Mouse (Mus musculus) forebrain, postnatal 0 days (tissue): ENCODE data around the gene Max. TPM values are rescaled to one million over a fixed set of nuclear protein-coding genes. Genes with fewer than 3 reads are reported as not detected.

Experiments
- ATAC-seq: fragments of 200-750 bp; cut with Nextera tagmentation; 2 replicates; pipeline ENCODE4 v1.8.0; 2017; ENCODE audit warnings: mild to moderate bottlenecking, moderate library complexity
- DNase-seq: peaks from one replicate; pipeline ENCODE4 v3.0.0-alpha.2; 2015
- H3K27ac ChIP-seq: fragments of 300-500 bp; sonication (generic); 2 replicates; pipeline ENCODE4 v1.5.1; 2014; ENCODE audit warnings: low read depth, mild to moderate bottlenecking, antibody characterized with exemption, low read length, moderate library complexity, mixed read lengths
- H3K27me3 ChIP-seq: fragments of 300-500 bp; sonication (generic); 2 replicates; pipeline ENCODE4 v1.6.1; 2014; ENCODE audit warnings: mild to moderate bottlenecking, low read length, mixed read lengths; ENCODE audit not compliant: insufficient read depth
- H3K36me3 ChIP-seq: fragments of 300-500 bp; sonication (generic); 2 replicates; pipeline ENCODE4 v1.6.1; 2014; ENCODE audit warnings: mild to moderate bottlenecking, moderate library complexity; ENCODE audit not compliant: insufficient read depth
- H3K4me1 ChIP-seq: fragments of 300-500 bp; sonication (generic); 2 replicates; pipeline ENCODE4 v1.6.1; 2014; ENCODE audit warnings: antibody characterized with exemption; ENCODE audit not compliant: insufficient read depth
- H3K4me2 ChIP-seq: fragments of 300-500 bp; sonication (generic); 2 replicates; pipeline ENCODE4 v1.6.1; 2014; ENCODE audit warnings: low read depth, mild to moderate bottlenecking, moderate library complexity
- H3K4me3 ChIP-seq: fragments of 300-500 bp; sonication (generic); 2 replicates; pipeline ENCODE4 v1.5.1; 2014; ENCODE audit warnings: low read depth, low read length, mixed read lengths
- H3K9ac ChIP-seq: fragments of 300-500 bp; sonication (generic); 2 replicates; pipeline ENCODE4 v1.6.1; 2014; ENCODE audit warnings: mild to moderate bottlenecking
- H3K9me3 ChIP-seq: fragments of 300-500 bp; sonication (generic); 2 replicates; pipeline ENCODE4 v1.6.1; 2016; ENCODE audit warnings: low read length
- CTCF ChIP-seq: sonication (generic); IDR thresholded peaks from 2 replicates; pipeline ENCODE4 v1.5.1; 2016; ENCODE audit warnings: antibody characterized with exemption, control low read depth, low read depth
- WGBS: fragments of 180-500 bp; shearing (Covaris S2); extraction: QIAGEN DNeasy Blood & Tissue Kit; methylation state at CpG from one replicate; pipeline ENCODE4 v1.1.7; 2014; 5-methylcytosine and 5-hydroxymethylcytosine counted together
- polyA plus RNA-seq: library from polyadenylated mRNA; unstranded; fragments of >200 nt; fragmentation: Nextera tagmentation; extraction: Ambion mirVana; gene quantifications from 2 replicates; pipeline ENCODE4 v1.2.1, GENCODE M21; 2015
- total RNA-seq: library from RNA; depleted of rRNA; stranded (reverse); fragments of >200 nt; gene quantifications from 2 replicates; pipeline ENCODE4 v1.2.3, GENCODE M21; 2014

The Max gene
- total and polyA plus RNA-seq, 2 experiments from 2014 or later: 14.6 to 56.0 TPM

DNA sequence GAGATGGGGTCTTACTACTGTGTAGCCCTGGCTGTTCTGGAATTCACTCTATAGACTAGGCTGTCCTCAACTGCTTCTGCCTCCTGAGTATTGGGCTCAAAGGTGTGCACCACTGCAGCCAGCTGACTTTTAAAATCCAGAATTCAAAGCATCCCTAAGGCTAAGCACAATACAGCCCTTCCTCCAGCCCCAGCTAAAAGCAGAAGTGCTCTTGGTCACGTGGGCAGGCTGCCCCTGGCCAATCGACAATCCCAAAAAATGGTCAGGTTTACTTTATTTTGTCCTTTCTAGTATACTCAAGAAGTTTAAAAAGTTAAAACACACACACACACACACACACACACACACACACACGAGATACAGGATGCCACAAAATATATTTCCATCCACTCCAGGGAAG is 19.0 kb downstream of the Max start:
- no peak for ATAC-seq

GRCm38 (mm10) chr12:76942476-76942875 is 19.5 kb downstream of the Max start:
- no peak for TF ChIP-seq CTCF
- no peak overlapping the region for H3K4me2 ChIP-seq
- no peak for DNase-seq
- 87% methylated on average over 2 of the region's 2 CpGs for WGBS
- H3K36me3 ChIP-seq: peaks cover 87% of the 10 kb centered on the region
- ATAC-seq: no peak
- no peak overlapping the region for H3K4me3 ChIP-seq
- no peak overlapping the region for H3K27ac ChIP-seq
- H3K27me3 ChIP-seq: no peaks in the 10 kb centered on the region
- no peaks in the 10 kb centered on the region for H3K9me3 ChIP-seq
- no peaks in the 10 kb centered on the region for H3K4me1 ChIP-seq
- no peak overlapping the region for H3K9ac ChIP-seq

More for the DNA sequence above, 19.0 kb downstream of the Max start:
- DNase-seq: no peak
- no peak for TF ChIP-seq CTCF
- Histone ChIP-seq H3K4me3 (no peak overlapping the region), H3K4me1 (no peaks in the 10 kb centered on the region), H3K9me3 (no peaks in the 10 kb centered on the region), H3K36me3 (peaks cover 88% of the 10 kb centered on the region), H3K27me3 (no peaks in the 10 kb centered on the region), H3K9ac (no peak overlapping the region), H3K4me2 (no peak overlapping the region), H3K27ac (no peak overlapping the region)
- 84% methylated on average over 3 of the region's 3 CpGs for whole genome bisulfite sequencing

DNA sequence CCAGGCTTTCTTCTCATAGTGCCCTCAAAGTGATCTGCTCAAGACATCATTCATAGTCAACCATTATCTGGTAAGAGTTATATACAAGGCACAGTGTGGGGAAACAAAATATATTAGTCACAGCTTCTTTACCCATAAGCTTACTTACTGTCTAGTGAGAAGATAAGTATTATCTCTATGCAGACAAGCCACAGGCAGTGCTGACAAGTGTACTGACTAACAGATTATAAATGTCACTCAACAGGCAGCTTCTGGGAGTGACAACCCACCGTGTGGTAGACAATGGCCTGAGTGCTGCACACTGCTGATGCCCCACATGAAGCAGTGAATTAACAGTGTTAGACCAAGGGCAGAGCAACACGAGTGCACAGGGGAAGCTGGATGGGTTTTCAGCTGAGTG is 20.5 kb downstream of the Max start:
- Histone ChIP-seq H3K9me3 (no peaks in the 10 kb centered on the region), H3K36me3 (peaks cover 93% of the 10 kb centered on the region), H3K4me1 (no peaks in the 10 kb centered on the region), H3K4me3 (no peak overlapping the region), H3K27me3 (no peaks in the 10 kb centered on the region), H3K9ac (no peak overlapping the region), H3K27ac (no peak overlapping the region), H3K4me2 (no peak overlapping the region)
- ATAC-seq (no peak), DNase-seq (no peak)
- no peak for TF ChIP-seq CTCF
- 60% methylated on average over 2 of the region's 2 CpGs for WGBS

DNA sequence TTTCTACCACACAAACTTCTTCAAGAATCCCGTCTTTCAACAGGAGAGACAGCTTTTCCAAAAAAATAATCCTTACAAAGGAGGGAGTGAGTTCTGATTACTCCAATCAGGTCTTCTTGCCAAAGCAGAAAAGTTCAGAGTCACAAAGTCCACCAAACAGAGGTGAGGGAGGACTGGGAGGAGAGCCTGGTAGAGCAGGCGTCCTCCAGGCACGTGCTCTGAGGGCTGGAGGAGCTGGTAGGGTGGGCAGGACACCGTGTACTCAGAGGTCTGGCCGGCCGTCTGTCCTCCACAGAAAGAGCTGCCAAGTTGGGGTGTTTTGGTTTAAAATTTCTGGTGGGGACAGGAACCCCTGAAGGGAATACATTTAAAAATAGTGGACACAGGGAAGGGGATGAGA is 24.0 kb downstream of the Max start:
- TF ChIP-seq CTCF: no peak
- Histone ChIP-seq H3K9me3 (no peaks in the 10 kb centered on the region), H3K4me2 (no peak overlapping the region), H3K36me3 (peaks cover 64% of the 10 kb centered on the region), H3K4me1 (no peaks in the 10 kb centered on the region), H3K27me3 (no peaks in the 10 kb centered on the region), H3K4me3 (no peak overlapping the region), H3K9ac (no peak overlapping the region), H3K27ac (no peak overlapping the region)
- no peak for DNase-seq
- WGBS: 90% methylated on average over 6 of the region's 6 CpGs
- ATAC-seq: no peak

DNA sequence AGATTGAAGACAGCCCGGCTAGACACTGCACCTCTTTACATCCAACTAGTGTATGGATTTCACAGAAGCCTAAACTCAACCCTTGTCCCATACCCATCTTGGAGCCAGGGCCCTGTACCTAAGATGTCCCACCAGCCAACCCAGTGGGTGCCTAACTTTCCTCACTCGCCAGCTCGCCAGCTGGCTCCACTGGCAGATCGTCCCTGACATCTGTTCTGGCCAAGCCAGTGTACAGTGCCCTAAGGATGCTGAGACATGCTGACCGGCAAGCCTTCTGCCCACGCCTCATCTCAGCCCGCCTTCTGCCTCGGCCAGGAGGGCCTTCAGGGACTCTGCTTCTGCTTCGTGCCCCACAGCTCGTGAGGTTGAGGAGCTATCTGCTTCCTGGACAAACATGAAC is 25.8 kb downstream of the Max start:
- H3K4me3 ChIP-seq: no peak overlapping the region
- no peak overlapping the region for H3K27ac ChIP-seq
- H3K9me3 ChIP-seq: no peaks in the 10 kb centered on the region
- no peak for TF ChIP-seq CTCF
- H3K27me3 ChIP-seq: no peaks in the 10 kb centered on the region
- no peak overlapping the region for H3K9ac ChIP-seq
- ATAC-seq: no peak
- DNase-seq: no peak
- 96% methylated on average over 10 of the region's 10 CpGs for WGBS
- H3K4me1 ChIP-seq: no peaks in the 10 kb centered on the region
- peaks cover 47% of the 10 kb centered on the region for H3K36me3 ChIP-seq
- no peak overlapping the region for H3K4me2 ChIP-seq

- ATAC-seq (no peak), DNase-seq (no peak)
- Histone ChIP-seq H3K36me3 (peaks cover 32% of the 10 kb centered on the region), H3K9ac (no peak overlapping the region), H3K4me2 (no peak overlapping the region), H3K4me3 (no peak overlapping the region), H3K27me3 (no peaks in the 10 kb centered on the region), H3K9me3 (no peaks in the 10 kb centered on the region), H3K4me1 (no peaks in the 10 kb centered on the region), H3K27ac (no peak overlapping the region)
- 94% methylated on average over 3 of the region's 3 CpGs for WGBS
- no peak for TF ChIP-seq CTCF
Observed at GRCm38 (mm10) chr12:76934438-76934837, 27.6 kb downstream of the Max start.

DNA sequence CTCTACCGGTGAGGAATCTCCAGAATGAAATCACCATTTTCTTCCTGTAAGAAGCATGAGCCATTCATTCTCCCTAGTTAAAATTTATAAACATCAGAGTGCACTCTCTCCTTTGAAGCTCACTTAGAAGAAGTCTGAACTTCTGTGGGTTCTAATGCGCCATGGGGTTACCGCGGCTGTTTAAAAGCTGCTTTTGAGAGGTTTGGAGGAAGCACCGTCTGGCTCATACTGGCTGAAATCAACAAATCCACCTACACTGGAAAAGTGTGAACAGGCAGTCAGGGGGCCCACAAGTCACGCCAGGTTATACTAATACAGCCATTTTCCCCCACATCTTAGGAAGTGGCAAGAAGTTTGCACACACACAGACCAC is 29.3 kb downstream of the Max start:
- Histone ChIP-seq H3K4me2 (no peak overlapping the region), H3K27ac (no peak overlapping the region), H3K9ac (no peak overlapping the region), H3K4me1 (no peaks in the 10 kb centered on the region), H3K4me3 (no peak overlapping the region), H3K9me3 (no peaks in the 10 kb centered on the region), H3K36me3 (peaks cover 14% of the 10 kb centered on the region), H3K27me3 (no peaks in the 10 kb centered on the region)
- no peak for DNase-seq
- 84% methylated on average over 6 of the region's 6 CpGs for WGBS
- ATAC-seq: no peak
- TF ChIP-seq CTCF: no peak
